Mouse (Mus musculus) forebrain, embryonic 13.5 days (tissue): ENCODE measurements around the gene Slc5a3. TPM values are rescaled to one million over a fixed set of nuclear protein-coding genes. Genes with fewer than 3 reads are reported as not detected.
"Not testable (repeated sequence)": the region's sequence is repeated elsewhere in the genome, so short reads cannot be mapped to it uniquely, and the experiment has no call there.

Experiments used
- ATAC-seq: fragments of 200-750 bp; cut with Nextera tagmentation; 2 replicates; pipeline ENCODE4 v1.8.0; 2017
- H3K27ac ChIP-seq: fragments of 300-500 bp; sonication (generic); 2 replicates; pipeline ENCODE4 v1.5.1; 2015; ENCODE audit warnings: inconsistent platforms, mild to moderate bottlenecking, moderate library complexity
- H3K27me3 ChIP-seq: fragments of 300-500 bp; sonication (generic); 2 replicates; pipeline ENCODE4 v1.6.1; 2015; ENCODE audit warnings: mild to moderate bottlenecking, inconsistent platforms
- H3K36me3 ChIP-seq: fragments of 300-500 bp; sonication (generic); 2 replicates; pipeline ENCODE4 v1.6.1; 2015; ENCODE audit warnings: mild to moderate bottlenecking, inconsistent platforms; ENCODE audit not compliant: poor library complexity, severe bottlenecking
- H3K4me1 ChIP-seq: fragments of 300-500 bp; sonication (generic); 2 replicates; pipeline ENCODE4 v1.6.1; 2015; ENCODE audit warnings: inconsistent platforms
- H3K4me2 ChIP-seq: fragments of 300-500 bp; sonication (generic); 2 replicates; pipeline ENCODE4 v1.6.1; 2015; ENCODE audit warnings: inconsistent platforms, mild to moderate bottlenecking, moderate library complexity
- H3K4me3 ChIP-seq: fragments of 300-500 bp; sonication (generic); 2 replicates; pipeline ENCODE4 v1.5.1; 2015; ENCODE audit warnings: mild to moderate bottlenecking, inconsistent platforms
- H3K9ac ChIP-seq: fragments of 300-500 bp; sonication (generic); 2 replicates; pipeline ENCODE4 v1.6.1; 2015; ENCODE audit warnings: mild to moderate bottlenecking, inconsistent platforms
- H3K9me3 ChIP-seq: fragments of 300-500 bp; sonication (generic); replicated peaks from 2 replicates; pipeline ENCODE4 v1.6.1; 2016; ENCODE audit warnings: inconsistent platforms
- WGBS: fragments of 180-500 bp; shearing (Covaris S2); methylation state at CpG from one replicate; pipeline ENCODE4 v1.1.7; 2015; 5-methylcytosine and 5-hydroxymethylcytosine counted together
- polyA plus RNA-seq: library from polyadenylated mRNA; unstranded; fragments of >200 nt; fragmentation: Nextera tagmentation; extraction: Ambion mirVana; gene quantifications from 2 replicates; pipeline ENCODE4 v1.2.1, GENCODE M21; 2015

Slc5a3 gene
- polyA plus RNA-seq, 1 experiment from 2014 or later, result 8.6 TPM

- peaks cover 25% of the 10 kb centered on the region for H3K36me3 ChIP-seq
- WGBS, result 97% methylated on average over 8 of the region's 8 CpGs
These were observed 18.7 kb downstream of the Slc5a3 start for GRCm38 (mm10) chr16:92076797-92077196.

GRCm38 (mm10) chr16:92083771-92084453, 25.8 kb downstream of the Slc5a3 start:
- Histone ChIP-seq H3K4me3 (no peak overlapping the region), H3K27me3 (no peaks in the 10 kb centered on the region), H3K9me3 (no peaks in the 10 kb centered on the region), H3K36me3 (peaks cover 11% of the 10 kb centered on the region), H3K4me2 (no peak overlapping the region), H3K27ac (no peak overlapping the region), H3K4me1 (no peaks in the 10 kb centered on the region), H3K9ac (0 out of 2 replicates have a peak overlapping the region, but pooled peaks have one; percentile 2)
- WGBS, result 78% methylated on average over 10 of the region's 10 CpGs
- ATAC-seq, result no peak

More at GRCm38 (mm10) chr16:92076797-92077196, 18.7 kb downstream of the Slc5a3 start:
- no peak for ATAC-seq
- Histone ChIP-seq H3K27me3 (no peaks in the 10 kb centered on the region), H3K27ac (no peak overlapping the region), H3K4me1 (no peaks in the 10 kb centered on the region), H3K9ac (no peak overlapping the region), H3K4me2 (no peak overlapping the region), H3K4me3 (no peak overlapping the region), H3K9me3 (no peaks in the 10 kb centered on the region)

- no peak overlapping the region for H3K4me3 ChIP-seq
- 0 out of 2 replicates have a peak, but pooled peaks cover 3% of the 10 kb centered on the region for H3K36me3 ChIP-seq
- no peak overlapping the region for H3K4me2 ChIP-seq
- H3K9me3 ChIP-seq, result no peaks in the 10 kb centered on the region
- no peak for ATAC-seq
- no peaks in the 10 kb centered on the region for H3K27me3 ChIP-seq
- H3K9ac ChIP-seq, result no peak overlapping the region
- 59% methylated on average over 3 of the region's 3 CpGs for WGBS
- H3K27ac ChIP-seq, result no peak overlapping the region
- H3K4me1 ChIP-seq, result no peaks in the 10 kb centered on the region
These were observed 31.1 kb downstream of the Slc5a3 start for GRCm38 (mm10) chr16:92089225-92089624.

- Histone ChIP-seq H3K27me3 (no peaks in the 10 kb centered on the region), H3K4me3 (no peak overlapping the region), H3K9me3 (no peaks in the 10 kb centered on the region), H3K36me3 (0 out of 2 replicates have a peak, but pooled peaks cover 5% of the 10 kb centered on the region), H3K9ac (no peak overlapping the region), H3K4me1 (no peaks in the 10 kb centered on the region), H3K4me2 (no peak overlapping the region), H3K27ac (no peak overlapping the region)
- no peak for ATAC-seq
- 88% methylated on average over 5 of the region's 5 CpGs for WGBS
These were observed 33.8 kb downstream of the Slc5a3 start for GRCm38 (mm10) chr16:92091876-92092275.

DNA sequence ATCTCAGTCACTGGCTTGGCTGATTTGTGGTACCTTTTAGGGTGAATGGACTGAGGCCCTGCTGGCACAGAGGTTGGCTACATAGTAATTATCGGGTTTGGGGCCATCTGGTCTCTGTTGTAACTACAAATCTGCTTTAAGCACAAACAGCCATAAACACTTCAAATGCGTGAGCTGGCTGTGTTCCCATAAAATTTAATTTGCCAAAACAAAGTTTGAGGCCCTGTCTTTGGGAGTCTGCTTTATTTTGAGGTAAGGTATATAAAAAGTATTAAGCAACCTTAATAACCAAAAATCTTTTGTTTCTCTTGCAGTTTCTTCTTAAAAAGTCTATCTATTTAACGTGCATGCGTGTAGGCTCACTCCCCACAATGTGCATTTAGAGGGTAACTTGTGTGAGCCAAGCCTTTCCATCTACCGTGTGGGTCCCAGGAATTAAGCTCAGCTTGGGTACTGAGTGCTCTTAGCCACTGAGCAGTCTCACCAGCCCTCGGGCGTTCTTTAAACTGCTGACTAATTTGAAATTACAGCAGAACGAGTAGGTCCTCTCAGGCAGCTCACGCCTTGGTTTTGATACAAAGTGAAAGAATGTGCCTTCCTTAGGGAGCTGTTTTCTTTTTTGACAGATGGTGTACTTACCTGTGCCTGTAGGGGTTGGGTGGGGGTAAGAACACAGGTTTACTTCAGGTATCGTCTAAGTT, 40.4 kb downstream of the Slc5a3 start:
- Histone ChIP-seq H3K4me2 (no peak overlapping the region), H3K9ac (no peak overlapping the region), H3K27ac (no peak overlapping the region), H3K4me1 (peaks cover 6% of the 10 kb centered on the region), H3K4me3 (no peak overlapping the region), H3K36me3 (peaks cover 27% of the 10 kb centered on the region), H3K9me3 (no peaks in the 10 kb centered on the region), H3K27me3 (no peaks in the 10 kb centered on the region)
- 81% methylated on average over 10 of the region's 10 CpGs for WGBS
- ATAC-seq, result no peak

DNA sequence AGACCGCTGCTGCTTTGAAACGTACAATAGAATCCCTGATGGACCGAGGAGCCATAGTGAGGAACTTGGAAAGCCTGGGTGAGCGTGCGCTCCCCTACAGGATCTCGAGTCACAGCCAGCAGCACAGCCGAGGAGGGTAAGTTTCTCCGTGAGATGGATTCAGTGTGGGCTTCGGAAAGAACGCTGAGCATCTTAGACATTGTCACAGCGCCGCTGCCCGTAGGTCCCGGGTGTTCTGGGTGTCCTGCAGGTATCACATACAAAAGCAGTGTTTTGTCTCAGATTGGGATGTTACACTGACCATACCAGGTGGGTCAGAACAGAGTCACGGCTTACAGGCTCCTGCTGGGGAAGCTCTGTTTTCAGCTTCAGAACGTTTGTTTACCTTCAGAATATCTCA, 41.5 kb downstream of the Slc5a3 start:
- no peak for ATAC-seq
- 0 out of 2 replicates have a peak overlapping the region, but pooled peaks have one; percentile 11 for H3K27ac ChIP-seq
- peaks cover 22% of the 10 kb centered on the region for H3K36me3 ChIP-seq
- WGBS, result 86% methylated on average over 16 of the region's 16 CpGs
- H3K4me1 ChIP-seq, result peaks cover 12% of the 10 kb centered on the region
- H3K4me2 ChIP-seq, result no peak overlapping the region
- no peaks in the 10 kb centered on the region for H3K27me3 ChIP-seq
- H3K9ac ChIP-seq, result no peak overlapping the region
- H3K9me3 ChIP-seq, result no peaks in the 10 kb centered on the region
- no peak overlapping the region for H3K4me3 ChIP-seq

DNA sequence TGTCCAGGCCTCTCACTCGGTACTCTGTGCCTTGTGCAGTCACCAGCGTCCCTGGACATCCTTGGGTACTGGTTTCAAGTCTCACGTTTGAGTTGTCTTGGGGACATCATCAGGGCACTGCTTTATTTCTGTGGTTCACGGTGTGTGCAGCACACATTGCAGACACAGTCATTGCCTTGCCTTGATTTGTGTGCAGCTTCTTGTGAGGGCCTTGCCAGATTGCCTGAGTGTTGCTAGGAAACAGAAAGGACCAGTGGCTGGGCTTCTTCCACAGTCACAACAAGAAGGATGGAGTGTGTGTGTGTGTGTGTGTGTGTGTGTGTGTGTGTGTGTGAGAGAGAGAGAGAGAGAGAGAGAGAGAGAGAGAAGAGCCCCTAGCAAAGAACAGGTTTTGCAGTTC, 42.0 kb downstream of the Slc5a3 start:
- H3K9ac ChIP-seq, result 0 out of 2 replicates have a peak overlapping the region, but pooled peaks have one; percentile 2
- H3K9me3 ChIP-seq, result no peaks in the 10 kb centered on the region
- no peaks in the 10 kb centered on the region for H3K27me3 ChIP-seq
- no peak overlapping the region for H3K4me2 ChIP-seq
- H3K4me1 ChIP-seq, result peaks cover 12% of the 10 kb centered on the region
- 80% methylated on average over 4 of the region's 4 CpGs for WGBS
- H3K36me3 ChIP-seq, result peaks cover 22% of the 10 kb centered on the region
- 0 out of 2 replicates have a peak overlapping the region, but pooled peaks have one; percentile 11 for H3K27ac ChIP-seq
- H3K4me3 ChIP-seq, result no peak overlapping the region
- ATAC-seq, result no peak

- H3K9me3 ChIP-seq, result no peaks in the 10 kb centered on the region
- H3K27ac ChIP-seq, result no peak overlapping the region
- no peaks in the 10 kb centered on the region for H3K27me3 ChIP-seq
- H3K4me2 ChIP-seq, result no peak overlapping the region
- 90% methylated on average over 5 of the region's 5 CpGs for WGBS
- peaks cover 12% of the 10 kb centered on the region for H3K4me1 ChIP-seq
- H3K9ac ChIP-seq, result no peak overlapping the region
- peaks cover 24% of the 10 kb centered on the region for H3K36me3 ChIP-seq
- no peak overlapping the region for H3K4me3 ChIP-seq
- ATAC-seq, result no peak
These were observed 44.0 kb downstream of the Slc5a3 start for GRCm38 (mm10) chr16:92102115-92102514.

DNA sequence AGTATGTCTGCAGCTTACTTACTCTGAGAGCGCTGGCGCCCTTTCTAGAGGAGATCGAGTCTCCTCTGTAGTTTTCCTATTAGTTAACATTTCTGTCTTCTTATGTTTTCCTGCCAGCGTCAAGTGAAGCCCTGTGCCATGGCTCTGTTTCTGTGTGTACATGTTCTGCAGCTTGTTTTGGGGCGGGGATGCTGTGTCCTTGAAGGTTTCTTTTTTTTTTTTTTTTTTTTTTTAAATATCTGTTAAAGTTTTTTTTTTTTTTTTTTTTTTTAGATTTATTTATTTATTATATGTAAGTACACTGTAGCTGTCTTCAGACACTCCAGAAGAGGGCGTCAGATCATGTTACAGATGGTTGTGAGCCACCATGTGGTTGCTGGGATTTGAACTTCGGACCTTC, 44.8 kb downstream of the Slc5a3 start:
- not testable (repeated sequence) for H3K27me3 ChIP-seq, H3K4me3 ChIP-seq, H3K9ac ChIP-seq, H3K27ac ChIP-seq, H3K9me3 ChIP-seq, H3K4me2 ChIP-seq, ATAC-seq
- WGBS, result 93% methylated on average over 6 of the region's 7 CpGs
- H3K4me1 ChIP-seq, result peaks cover 12% of the 10 kb centered on the region
- H3K36me3 ChIP-seq, result peaks cover 24% of the 10 kb centered on the region

- Histone ChIP-seq H3K27me3 (no peaks in the 10 kb centered on the region), H3K9ac (no peak overlapping the region), H3K4me1 (peaks cover 9% of the 10 kb centered on the region), H3K9me3 (no peaks in the 10 kb centered on the region), H3K4me2 (no peak overlapping the region), H3K36me3 (peaks cover 24% of the 10 kb centered on the region), H3K27ac (no peak overlapping the region), H3K4me3 (no peak overlapping the region)
- WGBS, result 21% methylated on average over 9 of the region's 9 CpGs
- no peak for ATAC-seq
These were observed 45.6 kb downstream of the Slc5a3 start for GRCm38 (mm10) chr16:92103572-92104331.

GRCm38 (mm10) chr16:92104332-92104590, 46.1 kb downstream of the Slc5a3 start:
- no peak for ATAC-seq
- H3K4me1 ChIP-seq, result peaks cover 9% of the 10 kb centered on the region
- H3K9ac ChIP-seq, result no peak overlapping the region
- WGBS, result 81% methylated on average over 2 of the region's 2 CpGs
- H3K4me2 ChIP-seq, result no peak overlapping the region
- no peaks in the 10 kb centered on the region for H3K27me3 ChIP-seq
- H3K36me3 ChIP-seq, result peaks cover 24% of the 10 kb centered on the region
- H3K9me3 ChIP-seq, result no peaks in the 10 kb centered on the region
- H3K4me3 ChIP-seq, result no peak overlapping the region
- no peak overlapping the region for H3K27ac ChIP-seq

DNA sequence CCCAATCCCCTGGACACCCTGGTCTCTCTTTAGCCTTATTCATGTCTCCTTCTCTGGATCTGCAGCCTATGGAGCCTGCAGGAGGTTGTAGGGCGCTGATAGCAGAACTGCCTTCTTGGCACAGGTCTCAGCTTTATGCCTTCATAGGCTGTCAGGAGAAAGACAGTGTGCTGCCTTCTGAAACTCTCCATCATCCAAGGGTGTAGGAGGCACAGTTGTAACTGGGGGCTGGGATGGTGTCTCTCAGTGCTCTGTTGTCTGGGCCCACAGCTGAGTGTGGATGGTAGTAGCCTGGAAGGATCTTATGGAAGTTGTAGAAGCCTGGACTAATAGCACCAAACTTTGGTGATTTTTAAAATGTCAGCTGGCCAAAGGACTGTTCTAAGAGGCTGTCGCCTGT, 46.8 kb downstream of the Slc5a3 start:
- Histone ChIP-seq H3K27ac (no peak overlapping the region), H3K9ac (no peak overlapping the region), H3K36me3 (peaks cover 19% of the 10 kb centered on the region; the same call in 1 of the 2 replicates), H3K27me3 (no peaks in the 10 kb centered on the region), H3K4me3 (no peak overlapping the region), H3K4me2 (no peak overlapping the region), H3K9me3 (no peaks in the 10 kb centered on the region), H3K4me1 (peaks cover 9% of the 10 kb centered on the region)
- ATAC-seq, result no peak
- 95% methylated on average over 2 of the region's 2 CpGs for WGBS
